Mouse (Mus musculus) erythroblast, embryonic 14.5 days (primary cell): ENCODE measurements around the gene Arhgdib. TPM values are rescaled to one million over a fixed set of nuclear protein-coding genes. Genes with fewer than 3 reads are reported as not detected.

Experiments used
- H3K27me3 ChIP-seq: 2 replicates; pipeline ENCODE4 v1.6.1; 2012; ENCODE audit warnings: inconsistent platforms; ENCODE audit not compliant: control insufficient read depth
- H3K36me3 ChIP-seq: 2 replicates; pipeline ENCODE4 v1.6.1; 2012; ENCODE audit warnings: mild to moderate bottlenecking, inconsistent platforms; ENCODE audit not compliant: control insufficient read depth
- H3K4me1 ChIP-seq: 2 replicates; pipeline ENCODE4 v1.6.1; 2012; ENCODE audit warnings: inconsistent platforms; ENCODE audit not compliant: control insufficient read depth
- H3K4me3 ChIP-seq: replicated peaks from 2 replicates; pipeline ENCODE3; 2012; ENCODE audit warnings: moderate library complexity, mild to moderate bottlenecking, inconsistent platforms
- H3K9me3 ChIP-seq: 2 replicates; pipeline ENCODE4 v1.6.1; 2012; ENCODE audit warnings: low read length, inconsistent platforms, mixed read lengths; ENCODE audit not compliant: control insufficient read depth
- GATA1 ChIP-seq: IDR thresholded peaks from 2 replicates; pipeline ENCODE4 v1.6.1; 2012; ENCODE audit warnings: low read length, inconsistent platforms, mixed read lengths
- TAL1 ChIP-seq: IDR thresholded peaks from 3 replicates; pipeline ENCODE4 v1.6.1; 2012; ENCODE audit warnings: low read length, inconsistent platforms, mixed read lengths
- polyA plus RNA-seq: library from polyadenylated mRNA; stranded (reverse); fragments of >175 nt; gene quantifications from 2 replicates; pipeline ENCODE4 v1.2.3, GENCODE M21; 2012

Gene Arhgdib
- polyA plus RNA-seq, 1 experiment = 0.49 TPM

GRCm38 (mm10) chr6:136954192-136954591 lies 12.5 kb upstream of the Arhgdib start:
- Histone ChIP-seq H3K27me3 (no peaks in the 10 kb centered on the region), H3K9me3 (no peaks in the 10 kb centered on the region), H3K4me1 (peaks cover 2% of the 10 kb centered on the region; the same call in 1 of the 2 replicates), H3K4me3 (no peak overlapping the region), H3K36me3 (no peaks in the 10 kb centered on the region)
- TF ChIP-seq GATA1 (no peak), TAL1 (no peak)

DNA sequence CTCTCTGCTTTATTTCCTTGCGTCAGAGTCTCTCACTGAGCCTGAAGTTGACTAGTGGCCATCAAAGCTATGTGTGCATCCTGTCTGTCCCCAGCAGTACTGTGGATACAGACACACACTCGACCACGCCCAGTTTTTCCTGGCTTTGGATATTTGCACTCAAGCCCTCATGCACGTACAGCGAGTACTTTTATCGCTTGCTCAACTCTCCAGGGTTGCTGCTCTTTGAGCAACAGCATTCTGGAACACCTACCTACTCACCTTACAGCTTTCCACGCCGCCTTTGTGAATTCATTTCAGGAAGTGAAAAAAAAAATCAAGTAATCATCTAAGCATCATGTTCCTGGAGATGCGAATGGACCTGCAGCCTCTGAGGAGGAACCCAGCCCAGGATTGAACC lies 11.2 kb upstream of the Arhgdib start:
- Histone ChIP-seq H3K27me3 (no peaks in the 10 kb centered on the region), H3K4me3 (no peak overlapping the region), H3K4me1 (no peaks in the 10 kb centered on the region), H3K9me3 (no peaks in the 10 kb centered on the region), H3K36me3 (no peaks in the 10 kb centered on the region)
- TF ChIP-seq TAL1 (no peak), GATA1 (no peak)

GRCm38 (mm10) chr6:136950171-136950570 lies 8.5 kb upstream of the Arhgdib start:
- TF ChIP-seq GATA1 = no peak
- no peak for TF ChIP-seq TAL1

DNA sequence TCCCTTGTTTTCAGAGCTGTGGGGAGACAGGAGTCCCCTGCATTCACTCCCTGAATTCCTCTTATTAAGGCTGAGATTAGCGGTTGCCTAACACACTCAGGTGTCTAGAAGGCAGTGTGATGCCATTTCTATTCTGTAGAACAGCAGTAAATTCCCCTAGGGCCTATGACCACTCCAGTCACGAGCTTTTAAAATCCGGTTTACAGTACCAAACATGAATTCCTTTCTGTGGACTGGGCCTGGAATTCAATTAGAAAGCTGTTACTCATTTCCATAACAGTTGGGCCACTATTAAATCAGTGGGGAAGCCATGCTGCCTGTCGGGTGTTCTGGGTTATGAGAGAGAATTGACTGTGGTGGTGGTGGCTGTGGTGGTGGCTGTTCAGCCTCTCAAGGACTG lies 6.0 kb upstream of the Arhgdib start:
- Histone ChIP-seq H3K4me1 (peaks cover 2% of the 10 kb centered on the region; the same call in 1 of the 2 replicates), H3K36me3 (no peaks in the 10 kb centered on the region), H3K4me3 (no peak overlapping the region), H3K27me3 (no peaks in the 10 kb centered on the region), H3K9me3 (no peaks in the 10 kb centered on the region)
- TF ChIP-seq GATA1 (no peak), TAL1 (no peak)

More at GRCm38 (mm10) chr6:136950171-136950570, 8.5 kb upstream of the Arhgdib start:
- Histone ChIP-seq H3K9me3 (no peaks in the 10 kb centered on the region), H3K27me3 (no peaks in the 10 kb centered on the region), H3K36me3 (no peaks in the 10 kb centered on the region), H3K4me1 (no peaks in the 10 kb centered on the region), H3K4me3 (no peak overlapping the region)

DNA sequence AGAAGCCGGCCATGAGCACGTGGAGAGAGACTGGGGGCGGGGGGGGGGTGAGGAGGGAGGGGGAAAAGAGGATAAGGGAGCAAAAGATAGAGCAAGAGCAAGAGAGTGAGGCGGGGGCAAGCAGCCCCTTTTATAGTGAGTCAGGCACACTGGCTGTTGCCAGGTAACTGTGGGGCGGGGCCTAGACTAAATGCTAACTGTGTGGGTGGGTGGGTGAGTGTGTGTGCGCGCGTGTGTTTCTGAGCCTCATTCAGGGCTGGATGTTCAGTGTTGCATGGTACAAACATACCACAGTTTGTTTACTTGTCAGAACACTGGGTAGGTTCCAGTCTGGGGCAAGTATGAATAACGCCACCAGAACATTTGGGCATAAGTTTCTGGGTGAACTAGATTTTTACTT lies 5.2 kb upstream of the Arhgdib start:
- Histone ChIP-seq H3K9me3 (no peaks in the 10 kb centered on the region), H3K4me1 (peaks cover 2% of the 10 kb centered on the region; the same call in 1 of the 2 replicates), H3K36me3 (no peaks in the 10 kb centered on the region), H3K27me3 (no peaks in the 10 kb centered on the region), H3K4me3 (no peak overlapping the region)
- TF ChIP-seq GATA1 (no peak), TAL1 (no peak)

GRCm38 (mm10) chr6:136946241-136946640 lies 4.5 kb upstream of the Arhgdib start:
- H3K9me3 ChIP-seq = no peaks in the 10 kb centered on the region
- no peak overlapping the region for H3K4me3 ChIP-seq
- TF ChIP-seq GATA1 (no peak), TAL1 (no peak)
- H3K36me3 ChIP-seq = no peaks in the 10 kb centered on the region
- peaks cover 6% of the 10 kb centered on the region for H3K4me1 ChIP-seq
- H3K27me3 ChIP-seq = no peaks in the 10 kb centered on the region

DNA sequence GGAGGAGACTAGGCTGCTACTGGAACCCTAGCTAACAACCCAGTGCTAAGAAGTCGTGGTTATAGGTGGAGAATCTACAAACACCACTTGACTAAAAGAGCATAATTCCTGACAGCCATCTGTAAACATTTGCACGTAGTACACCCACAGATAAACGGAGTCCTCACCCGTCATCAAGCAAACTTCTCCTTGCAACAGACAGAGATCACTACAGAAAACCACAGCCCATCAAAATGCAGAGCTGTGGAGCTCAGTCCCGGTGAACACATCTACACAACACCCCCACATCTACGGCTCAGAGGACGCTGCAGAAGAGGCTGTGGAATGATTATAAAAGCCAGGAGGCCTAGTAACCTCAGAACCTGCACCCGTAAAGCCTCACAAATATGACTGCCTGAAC lies 2.8 kb upstream of the Arhgdib start:
- Histone ChIP-seq H3K4me1 (peaks cover 8% of the 10 kb centered on the region), H3K36me3 (no peaks in the 10 kb centered on the region), H3K9me3 (no peaks in the 10 kb centered on the region), H3K4me3 (no peak overlapping the region), H3K27me3 (no peaks in the 10 kb centered on the region)
- TF ChIP-seq TAL1 = no peak
- TF ChIP-seq GATA1 = no peak

- Histone ChIP-seq H3K9me3 (no peaks in the 10 kb centered on the region), H3K4me3 (no peak overlapping the region), H3K4me1 (peaks cover 10% of the 10 kb centered on the region), H3K36me3 (no peaks in the 10 kb centered on the region), H3K27me3 (no peaks in the 10 kb centered on the region)
- no peak for TF ChIP-seq GATA1
- TF ChIP-seq TAL1 = no peak
These were observed 1.7 kb upstream of the Arhgdib start for GRCm38 (mm10) chr6:136943392-136943791.

DNA sequence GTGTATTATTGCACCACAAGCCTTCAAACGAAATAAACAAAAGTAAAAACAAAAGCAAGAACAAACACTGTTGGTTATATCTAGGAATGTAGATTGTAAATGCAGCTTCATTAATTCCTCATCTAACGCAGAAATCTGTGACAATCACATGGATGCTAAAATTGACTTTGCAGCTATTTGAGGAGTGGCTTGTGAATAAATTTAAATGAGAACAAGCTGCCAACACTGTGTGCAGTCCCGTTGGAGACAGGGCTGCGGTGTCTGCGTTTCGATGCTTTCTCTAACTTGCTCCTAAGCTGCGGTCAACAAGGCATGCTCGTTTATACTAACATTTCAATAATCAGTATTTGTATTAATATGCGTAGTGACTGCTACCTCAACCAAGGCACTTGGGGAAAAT lies 581 bp upstream of the Arhgdib start:
- Histone ChIP-seq H3K4me1 (peaks cover 10% of the 10 kb centered on the region), H3K36me3 (no peaks in the 10 kb centered on the region), H3K4me3 (no peak overlapping the region), H3K27me3 (no peaks in the 10 kb centered on the region), H3K9me3 (no peaks in the 10 kb centered on the region)
- TF ChIP-seq TAL1 = no peak
- TF ChIP-seq GATA1 = no peak

GRCm38 (mm10) chr6:136940188-136940960 lies 1.3 kb downstream of the Arhgdib start:
- H3K4me1 ChIP-seq = peaks cover 10% of the 10 kb centered on the region
- no peak overlapping the region for H3K4me3 ChIP-seq
- H3K36me3 ChIP-seq = no peaks in the 10 kb centered on the region
- H3K9me3 ChIP-seq = no peaks in the 10 kb centered on the region
- TF ChIP-seq GATA1 (no peak), TAL1 (no peak)
- H3K27me3 ChIP-seq = no peaks in the 10 kb centered on the region
